Mouse (Mus musculus): ENCODE measurements at regions not wholly inside any gene's neighbourhood (a gene's known extent, or its start where the extent isn't known, plus 50 kb on each side); places are given as distances from the start of the nearest gene placed in this dataset.

- DNase-seq (ENCODE audit: low read depth, low spot score), result no peak
- Histone ChIP-seq H3K36me3 (ENCODE audit: control insufficient read depth, insufficient read depth, low read length, poor library complexity, severe bottlenecking) (no peaks in the 10 kb centered on the region; the same call in 1 of the 2 replicates), H3K27me3 (ENCODE audit: control insufficient read depth, insufficient read depth, low read length, poor library complexity, severe bottlenecking) (no peaks in the 10 kb centered on the region)
Measured at GRCm38 (mm10) chr2:93135324-93135723, 52.0 kb upstream of the Trp53i11 start.

- H3K27me3 ChIP-seq (ENCODE audit: control insufficient read depth, insufficient read depth, low read length, poor library complexity, severe bottlenecking), result no peaks in the 10 kb centered on the region
- no peak for DNase-seq (ENCODE audit: low read depth, low spot score)
- H3K36me3 ChIP-seq (ENCODE audit: control insufficient read depth, insufficient read depth, low read length, poor library complexity, severe bottlenecking), result no peaks in the 10 kb centered on the region; the same call in 1 of the 2 replicates
Measured at GRCm38 (mm10) chr2:93133301-93133971, 53.9 kb upstream of the Trp53i11 start.

GRCm38 (mm10) chr2:93131825-93132623 lies 55.3 kb upstream of the Trp53i11 start:
- DNase-seq (ENCODE audit: low read depth, low spot score), result peak; percentile 75
- Histone ChIP-seq H3K36me3 (ENCODE audit: control insufficient read depth, insufficient read depth, low read length, poor library complexity, severe bottlenecking) (no peaks in the 10 kb centered on the region; the same call in 1 of the 2 replicates), H3K27me3 (ENCODE audit: control insufficient read depth, insufficient read depth, low read length, poor library complexity, severe bottlenecking) (no peaks in the 10 kb centered on the region)

DNA sequence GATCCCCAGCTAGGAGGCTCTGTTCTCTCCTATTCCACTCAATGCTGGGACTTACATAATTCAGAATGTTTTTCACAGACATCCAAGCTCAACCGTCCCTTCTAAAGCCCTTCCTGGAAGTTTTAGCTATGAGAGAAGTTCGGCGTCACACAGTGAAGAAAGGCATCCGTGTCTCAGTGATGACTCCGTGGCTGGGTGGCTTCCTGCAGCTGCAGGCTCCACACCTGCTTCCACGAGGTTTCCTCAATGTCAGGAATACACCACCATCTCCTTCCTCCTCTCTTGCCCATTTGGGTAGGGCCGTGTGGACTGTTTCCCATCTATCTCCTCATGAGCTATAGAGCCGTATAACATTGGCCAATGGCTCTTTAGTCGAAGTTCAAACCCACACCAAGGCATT lies 56.1 kb upstream of the Trp53i11 start:
- Histone ChIP-seq H3K36me3 (ENCODE audit: control insufficient read depth, insufficient read depth, low read length, poor library complexity, severe bottlenecking) (no peaks in the 10 kb centered on the region; the same call in 1 of the 2 replicates), H3K27me3 (ENCODE audit: control insufficient read depth, insufficient read depth, low read length, poor library complexity, severe bottlenecking) (no peaks in the 10 kb centered on the region)
- peak; percentile 13 for DNase-seq (ENCODE audit: low read depth, low spot score)

GRCm38 (mm10) chr2:93129176-93129575 lies 58.2 kb upstream of the Trp53i11 start:
- DNase-seq (ENCODE audit: low read depth, low spot score), result peak; percentile 60
- Histone ChIP-seq H3K27me3 (ENCODE audit: control insufficient read depth, insufficient read depth, low read length, poor library complexity, severe bottlenecking) (no peaks in the 10 kb centered on the region), H3K36me3 (ENCODE audit: control insufficient read depth, insufficient read depth, low read length, poor library complexity, severe bottlenecking) (no peaks in the 10 kb centered on the region)

GRCm38 (mm10) chr2:93126595-93127165 lies 60.7 kb upstream of the Trp53i11 start:
- no peak for DNase-seq (ENCODE audit: low read depth, low spot score)
- H3K36me3 ChIP-seq (ENCODE audit: control insufficient read depth, insufficient read depth, low read length, poor library complexity, severe bottlenecking), result no peaks in the 10 kb centered on the region
- no peaks in the 10 kb centered on the region for H3K27me3 ChIP-seq (ENCODE audit: control insufficient read depth, insufficient read depth, low read length, poor library complexity, severe bottlenecking)

GRCm38 (mm10) chr2:93126112-93126511 lies 61.2 kb upstream of the Trp53i11 start:
- Histone ChIP-seq H3K27me3 (ENCODE audit: control insufficient read depth, insufficient read depth, low read length, poor library complexity, severe bottlenecking) (no peaks in the 10 kb centered on the region), H3K36me3 (ENCODE audit: control insufficient read depth, insufficient read depth, low read length, poor library complexity, severe bottlenecking) (no peaks in the 10 kb centered on the region)
- DNase-seq (ENCODE audit: low read depth, low spot score), result no peak

GRCm38 (mm10) chr2:93124866-93125467 lies 62.4 kb upstream of the Trp53i11 start:
- H3K27me3 ChIP-seq (ENCODE audit: control insufficient read depth, insufficient read depth, low read length, poor library complexity, severe bottlenecking), result no peaks in the 10 kb centered on the region
- DNase-seq (ENCODE audit: low read depth, low spot score), result no peak
- no peaks in the 10 kb centered on the region for H3K36me3 ChIP-seq (ENCODE audit: control insufficient read depth, insufficient read depth, low read length, poor library complexity, severe bottlenecking)

- Histone ChIP-seq H3K36me3 (ENCODE audit: control insufficient read depth, insufficient read depth, low read length, poor library complexity, severe bottlenecking) (no peaks in the 10 kb centered on the region), H3K27me3 (ENCODE audit: control insufficient read depth, insufficient read depth, low read length, poor library complexity, severe bottlenecking) (no peaks in the 10 kb centered on the region)
- no peak for DNase-seq (ENCODE audit: low read depth, low spot score)
Measured at GRCm38 (mm10) chr2:93123829-93124228, 63.5 kb upstream of the Trp53i11 start.

GRCm38 (mm10) chr2:93120386-93120785 lies 67.0 kb upstream of the Trp53i11 start:
- DNase-seq (ENCODE audit: low read depth, low spot score), result no peak
- H3K27me3 ChIP-seq (ENCODE audit: control insufficient read depth, insufficient read depth, low read length, poor library complexity, severe bottlenecking), result no peaks in the 10 kb centered on the region
- H3K36me3 ChIP-seq (ENCODE audit: control insufficient read depth, insufficient read depth, low read length, poor library complexity, severe bottlenecking), result no peaks in the 10 kb centered on the region

DNA sequence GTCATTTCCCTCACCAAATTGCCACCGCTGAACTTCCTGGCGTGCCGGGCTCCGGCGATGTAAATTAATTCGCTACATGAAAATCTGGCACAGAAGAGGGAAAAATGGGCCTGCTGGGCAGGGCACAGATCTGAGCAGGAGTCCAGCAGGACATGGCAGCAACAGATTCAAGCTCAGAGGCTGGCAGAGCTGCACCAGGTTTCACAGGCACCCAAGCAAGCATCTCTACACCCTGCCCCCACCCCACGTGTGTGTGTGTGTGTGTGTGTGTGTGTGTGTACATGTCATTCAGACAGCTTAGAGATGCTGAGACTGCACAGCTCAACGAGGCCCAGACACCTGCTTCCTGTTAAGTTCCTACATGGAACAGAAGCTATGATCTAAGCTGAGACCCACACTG lies 68.3 kb upstream of the Trp53i11 start:
- H3K36me3 ChIP-seq (ENCODE audit: control insufficient read depth, insufficient read depth, low read length, poor library complexity, severe bottlenecking), result no peaks in the 10 kb centered on the region
- DNase-seq (ENCODE audit: low read depth, low spot score), result peak; percentile 29
- H3K27me3 ChIP-seq (ENCODE audit: control insufficient read depth, insufficient read depth, low read length, poor library complexity, severe bottlenecking), result no peaks in the 10 kb centered on the region

DNA sequence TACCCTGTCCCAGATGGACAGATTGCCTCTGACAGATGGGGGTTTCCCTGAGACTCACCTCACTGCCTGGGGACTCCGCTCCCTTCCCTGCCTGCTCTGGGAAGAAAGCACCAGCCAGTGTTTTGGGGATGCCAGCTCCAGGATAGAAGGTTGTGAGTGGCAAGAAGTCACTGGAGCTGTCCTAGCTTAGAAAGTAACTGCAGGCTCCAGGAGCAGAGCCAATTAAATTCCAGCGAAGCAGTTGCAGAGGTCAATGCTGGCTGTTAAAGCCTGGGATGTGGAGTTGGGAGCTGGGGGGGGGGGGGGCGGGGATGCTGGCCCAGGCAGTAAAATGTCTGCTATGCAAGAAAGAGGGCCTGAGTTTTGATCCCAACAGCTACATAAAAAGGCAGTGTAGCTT lies 69.3 kb upstream of the Prdm11 start:
- no peak for DNase-seq (ENCODE audit: low read depth, low spot score)
- Histone ChIP-seq H3K36me3 (ENCODE audit: control insufficient read depth, insufficient read depth, low read length, poor library complexity, severe bottlenecking) (no peaks in the 10 kb centered on the region), H3K27me3 (ENCODE audit: control insufficient read depth, insufficient read depth, low read length, poor library complexity, severe bottlenecking) (no peaks in the 10 kb centered on the region)

DNA sequence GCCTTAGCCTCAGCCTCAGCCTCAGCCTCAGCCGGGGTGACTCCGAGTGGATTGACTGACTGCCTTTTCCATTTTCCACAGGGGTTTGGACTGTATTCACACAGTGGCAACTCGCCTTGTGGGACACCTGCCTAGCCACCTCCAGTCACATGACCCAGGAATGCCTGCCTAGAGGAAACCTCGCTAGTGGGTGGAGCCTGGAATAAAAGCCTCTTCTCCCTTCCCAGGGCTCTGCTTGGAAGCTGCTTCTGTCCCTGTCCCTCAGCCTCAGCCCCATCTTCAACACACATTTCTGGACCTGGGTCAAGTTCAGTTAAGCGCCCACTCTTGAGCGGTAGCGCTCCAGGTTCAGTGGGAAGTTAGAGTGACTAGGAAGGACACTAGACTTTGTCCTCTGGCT lies 68.0 kb upstream of the Prdm11 start:
- Histone ChIP-seq H3K36me3 (ENCODE audit: control insufficient read depth, insufficient read depth, low read length, poor library complexity, severe bottlenecking) (no peaks in the 10 kb centered on the region), H3K27me3 (ENCODE audit: control insufficient read depth, insufficient read depth, low read length, poor library complexity, severe bottlenecking) (no peaks in the 10 kb centered on the region)
- DNase-seq (ENCODE audit: low read depth, low spot score), result no peak

- no peaks in the 10 kb centered on the region for H3K36me3 ChIP-seq (ENCODE audit: control insufficient read depth, insufficient read depth, low read length, poor library complexity, severe bottlenecking)
- no peaks in the 10 kb centered on the region for H3K27me3 ChIP-seq (ENCODE audit: control insufficient read depth, insufficient read depth, low read length, poor library complexity, severe bottlenecking)
- DNase-seq (ENCODE audit: low read depth, low spot score), result no peak
Measured at GRCm38 (mm10) chr2:93112320-93112719, 66.4 kb upstream of the Prdm11 start.

- H3K36me3 ChIP-seq (ENCODE audit: control insufficient read depth, insufficient read depth, low read length, poor library complexity, severe bottlenecking), result no peaks in the 10 kb centered on the region
- no peak for DNase-seq (ENCODE audit: low read depth, low spot score)
Measured at GRCm38 (mm10) chr2:93110898-93111297, 64.9 kb upstream of the Prdm11 start.

More at GRCm38 (mm10) chr2:93110898-93111297, 64.9 kb upstream of the Prdm11 start:
- no peaks in the 10 kb centered on the region for H3K27me3 ChIP-seq (ENCODE audit: control insufficient read depth, insufficient read depth, low read length, poor library complexity, severe bottlenecking)
